Mouse (Mus musculus) 3134 (cell line): Measurements from ENCODE around the gene Cmtm6.
"Not testable (repeated sequence)": the region's sequence is repeated elsewhere in the genome, so short reads cannot be mapped to it uniquely, and the experiment has no call there.

Experiments used
- DNase-seq: peaks from one replicate; pipeline ENCODE4 v3.0.0-alpha.2; 2011; ENCODE audit warnings: low spot score; ENCODE audit not compliant: insufficient read length; ENCODE audit errors: extremely low read depth

Cmtm6 gene

GRCm38 (mm10) chr9:114728432-114728831 lies 2.5 kb upstream of the Cmtm6 start:
- not testable (repeated sequence) for DNase-seq

GRCm38 (mm10) chr9:114729911-114730805 lies 758 bp upstream of the Cmtm6 start:
- DNase-seq, result no peak

- DNase-seq, result no peak
Measured at GRCm38 (mm10) chr9:114731871-114732682, 1.2 kb downstream of the Cmtm6 start.

GRCm38 (mm10) chr9:114733238-114733637 lies 2.3 kb downstream of the Cmtm6 start:
- DNase-seq, result no peak

DNA sequence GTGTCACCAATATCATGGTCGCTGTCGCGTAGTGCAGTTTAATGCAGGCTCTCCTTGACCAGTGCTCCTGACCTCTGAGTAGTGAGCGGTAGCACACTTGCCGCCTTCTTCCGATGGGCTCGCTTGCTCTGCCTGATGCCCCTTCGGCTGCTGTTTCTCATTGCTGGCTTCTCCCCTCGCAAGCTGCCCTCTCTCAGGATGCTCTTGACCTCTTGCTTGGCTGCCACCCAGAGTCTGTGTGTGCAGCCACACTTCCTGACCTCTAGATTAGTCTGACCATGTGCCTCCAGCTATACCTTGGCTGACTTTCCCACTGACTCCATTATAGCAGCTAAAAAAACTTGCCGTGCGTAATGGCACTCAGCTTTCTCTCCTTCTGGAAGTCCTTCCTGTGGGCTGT lies 5.5 kb downstream of the Cmtm6 start:
- no peak for DNase-seq

GRCm38 (mm10) chr9:114740336-114740735 lies 9.4 kb downstream of the Cmtm6 start:
- DNase-seq, result no peak

DNA sequence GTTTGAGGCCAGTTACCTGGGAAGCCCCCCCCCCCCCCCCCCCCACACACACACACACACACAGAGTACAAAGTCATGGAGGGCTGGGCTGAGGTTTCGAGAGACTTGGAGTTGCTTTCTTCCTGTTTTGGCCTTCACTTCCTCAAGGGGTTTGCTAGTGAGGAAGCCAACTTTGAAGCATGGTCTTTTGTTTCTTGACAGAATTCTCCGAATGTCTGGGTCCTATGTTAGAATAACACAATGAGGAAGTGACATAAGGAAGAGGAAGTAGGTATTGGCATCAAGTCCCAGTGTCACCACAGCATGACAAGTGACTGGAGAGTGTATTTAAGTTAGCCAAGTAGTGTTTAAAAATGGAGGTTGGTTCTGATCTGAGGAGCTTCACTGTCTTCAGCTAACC lies 11.8 kb downstream of the Cmtm6 start:
- no peak for DNase-seq

DNA sequence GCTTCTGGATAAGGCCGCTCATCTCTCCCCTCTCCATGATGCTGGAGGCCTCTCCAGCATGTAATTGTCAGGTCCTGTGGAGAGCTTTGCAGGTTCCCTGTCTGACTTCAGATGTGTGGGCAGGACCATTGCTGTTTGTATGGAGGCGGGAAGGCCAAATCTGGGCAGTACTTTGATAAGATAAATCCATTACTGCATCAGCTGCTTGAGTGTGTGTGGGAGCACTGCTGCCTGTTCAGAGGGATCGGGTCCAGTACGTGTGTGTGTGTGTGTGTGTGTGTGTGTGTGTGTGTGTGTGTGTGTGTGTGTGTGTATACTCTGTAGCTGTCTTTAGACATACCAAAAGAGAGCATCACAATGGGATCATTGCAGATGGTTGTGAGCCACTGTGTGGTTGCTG lies 14.2 kb downstream of the Cmtm6 start:
- no peak for DNase-seq

- DNase-seq, result no peak
Measured at GRCm38 (mm10) chr9:114745654-114746053, 14.7 kb downstream of the Cmtm6 start.

GRCm38 (mm10) chr9:114747012-114747411 lies 16.1 kb downstream of the Cmtm6 start:
- DNase-seq, result no peak

DNA sequence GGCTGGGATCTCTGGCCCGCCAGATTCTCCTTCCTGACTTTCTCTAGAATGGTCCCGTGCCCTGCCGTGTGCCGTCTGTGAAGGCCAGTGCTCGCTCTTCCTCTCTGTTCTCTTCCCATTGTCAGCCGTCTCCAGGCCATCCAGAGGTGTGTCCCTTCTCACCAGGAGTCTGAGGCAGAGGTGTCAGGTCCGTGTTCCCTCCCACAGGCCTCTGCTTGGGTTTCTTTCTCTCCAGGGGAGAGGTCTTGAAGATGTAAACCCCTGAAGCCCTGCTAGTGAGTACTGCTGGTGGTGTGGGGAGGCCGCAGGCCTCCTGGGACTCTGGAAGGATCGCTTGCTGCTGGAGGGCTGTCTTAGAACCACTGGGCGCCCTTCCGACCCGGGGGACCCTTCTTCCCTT lies 16.6 kb downstream of the Cmtm6 start:
- no peak for DNase-seq

- DNase-seq, result no peak
Measured at GRCm38 (mm10) chr9:114751582-114751981, 20.7 kb downstream of the Cmtm6 start.

DNA sequence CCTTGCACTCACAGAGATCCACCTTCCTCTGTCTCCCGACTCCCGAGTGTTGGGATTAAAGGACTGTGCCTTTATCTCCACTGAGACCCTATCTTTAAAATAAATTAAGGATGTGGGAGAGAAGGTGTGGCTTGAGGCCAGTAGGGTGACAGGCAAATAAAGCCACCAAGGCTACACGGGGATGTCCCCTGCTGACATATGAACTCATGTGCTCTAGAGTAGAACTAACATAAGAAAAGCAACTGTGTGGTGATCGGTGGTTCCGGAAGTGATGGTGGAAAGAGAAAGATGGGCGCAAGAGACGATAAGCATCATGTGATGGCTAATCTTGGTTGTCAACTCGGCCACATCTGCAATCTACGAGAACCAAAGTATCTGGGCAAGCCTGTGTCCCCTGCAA lies 21.4 kb downstream of the Cmtm6 start:
- DNase-seq, result no peak

- DNase-seq, result peak; percentile 97
Measured at GRCm38 (mm10) chr9:114752863-114753484, 22.1 kb downstream of the Cmtm6 start.

GRCm38 (mm10) chr9:114758272-114758671 lies 27.4 kb downstream of the Cmtm6 start:
- DNase-seq, result no peak

DNA sequence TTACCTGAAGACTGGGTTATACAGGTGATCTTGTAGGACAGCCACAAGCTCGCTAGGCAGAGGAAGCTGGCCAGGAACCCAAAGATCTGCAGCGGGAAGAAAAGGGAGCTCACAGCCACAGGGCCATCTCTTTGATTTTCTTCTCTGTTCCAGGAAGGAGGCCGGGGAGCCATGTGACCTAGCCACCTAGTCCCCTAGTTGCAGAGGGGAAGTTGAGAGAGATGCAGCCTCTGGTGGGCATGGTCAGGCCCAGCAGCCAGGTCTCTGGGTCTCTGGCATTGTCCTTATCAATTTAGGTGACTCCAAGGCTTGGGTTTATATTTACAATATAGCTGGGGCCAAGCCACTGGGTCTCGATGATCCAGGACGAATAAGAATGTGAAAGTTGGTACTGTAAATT lies 27.9 kb downstream of the Cmtm6 start:
- DNase-seq, result no peak

GRCm38 (mm10) chr9:114759886-114760285 lies 29.0 kb downstream of the Cmtm6 start:
- no peak for DNase-seq

- DNase-seq, result no peak
Measured at GRCm38 (mm10) chr9:114760353-114760752, 29.4 kb downstream of the Cmtm6 start.

GRCm38 (mm10) chr9:114761848-114762247 lies 30.9 kb downstream of the Cmtm6 start:
- no peak for DNase-seq

DNA sequence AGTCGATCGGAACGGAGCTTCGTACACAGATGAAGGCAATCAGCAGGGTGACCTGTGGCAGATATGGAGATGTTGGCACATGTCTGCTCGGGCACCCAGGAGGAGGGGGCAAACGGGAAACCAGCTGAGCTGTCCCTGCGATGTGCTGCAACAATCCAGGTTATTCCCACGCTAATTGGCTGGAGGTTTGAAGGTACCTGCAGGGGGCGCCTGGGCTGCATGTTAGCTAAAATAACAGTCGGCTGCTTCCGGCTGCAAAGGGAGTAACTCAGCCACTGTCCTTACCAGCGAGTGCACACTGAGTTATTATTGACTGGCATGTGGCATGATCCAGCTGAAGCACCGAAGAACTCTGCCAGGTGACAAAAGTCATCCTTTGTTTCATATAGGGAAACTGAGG lies 32.4 kb downstream of the Cmtm6 start:
- no peak for DNase-seq

- DNase-seq, result no peak
Measured at GRCm38 (mm10) chr9:114767030-114767429, 36.1 kb downstream of the Cmtm6 start.
